In genomic region chr6:4407748-4408147, GRCm38 (mm10) we compare ENCODE assay signal across 9 mouse cellular contexts.
DNase-seq lines count a peak whose midpoint lies in the region; ATAC-seq and TF ChIP-seq lines count a peak whose summit lies in the region.
"Had no signal": no experiment of that assay in that cellular context is flagged by ENCODE, and none has a peak within 500 bp of the region (broad histone marks: within the 10 kb centered on the region; RNA-seq: fewer than 3 reads in every experiment).

No protein-coding gene starts in this region.

- peak; percentile 7 for DNase-seq in cerebellum, adult 11 months
- no peak for DNase-seq in cerebellum, postnatal 4 days (ENCODE audit: low spot score in 2 of 2)
- no peak for DNase-seq in left cerebral cortex, adult 2 months (ENCODE audit: extremely low spot score in 1 of 2, low spot score in 2 of 2)
- DNase-seq in left cerebral cortex, adult 8-10 months (ENCODE audit: low spot score in 2 of 2): no peak
- peak; percentile 42 for DNase-seq in c-Kit-positive CD71-negative TER-119-negative erythroid progenitor cells, embryonic 14.5 days (ENCODE audit: low read depth)
- DNase-seq in lung, postnatal 25 days (ENCODE audit: low spot score): peak; percentile 35
- DNase-seq in spleen, adult 18-20 months: no peak
- DNase-seq: gastrocnemius, postnatal 36 days had no signal

- H3K4me2 ChIP-seq in neural tube, embryonic 15.5 days: no peak overlapping the region

- no peaks in the 10 kb centered on the region for H3K36me3 ChIP-seq in neural tube, embryonic 15.5 days

- H3K9ac ChIP-seq in neural tube, embryonic 15.5 days (replicated peaks): no peak overlapping the region

- ATAC-seq in neural tube, embryonic 15.5 days (ENCODE audit: low FRiP score): no peak

- TF ChIP-seq CTCF in left cerebral cortex, adult 2 months (IDR thresholded peaks at IDR 0.05): peak; percentile 58

- intact Hi-C loops in left cerebral cortex, adult 2 months (cut with DNase I): loop anchor here (10.0 kb wide), 1 partner anchor 483 kb away; no protein-coding TSS in a partner anchor

- no peaks in the 10 kb centered on the region for H3K4me1 ChIP-seq in neural tube, embryonic 15.5 days

- no peaks in the 10 kb centered on the region for H3K27me3 ChIP-seq in neural tube, embryonic 15.5 days (replicated peaks)

- H3K9me3 ChIP-seq in neural tube, embryonic 15.5 days (replicated peaks): no peaks in the 10 kb centered on the region

- H3K27ac ChIP-seq in left cerebral cortex, adult 2 months: no peak overlapping the region
- no peak overlapping the region for H3K27ac ChIP-seq in neural tube, embryonic 15.5 days (replicated peaks)

- no peak overlapping the region for H3K4me3 ChIP-seq in left cerebral cortex, adult 2 months
- H3K4me3 ChIP-seq in neural tube, embryonic 15.5 days (replicated peaks): no peak overlapping the region

- 43% methylated on average over 3 of the region's 3 CpGs for WGBS in neural tube, embryonic 15.5 days

Comparison
In these comparisons a context has a peak if more than half of its experiments do, and no peak if none do; other contexts are left out.
1. DNase-seq: peak in cerebellum, adult 11 months (single experiment), c-Kit-positive CD71-negative TER-119-negative erythroid progenitor cells, embryonic 14.5 days (single experiment) and lung, postnatal 25 days (single experiment); none in cerebellum, postnatal 4 days (0 of 2), left cerebral cortex, adult 2 months (0 of 2), left cerebral cortex, adult 8-10 months (0 of 2) and spleen, adult 18-20 months (0 of 2).